Mouse (Mus musculus) cerebellum, adult 9-11 months (tissue): ENCODE data around the gene Smpd4.
"Not testable (repeated sequence)": the region's sequence is repeated elsewhere in the genome, so short reads cannot be mapped to it uniquely, and the experiment has no call there.

Source experiments
- DNase-seq: peaks from one replicate; pipeline ENCODE4 v3.0.0; 2022

Gene Smpd4

GRCm38 (mm10) chr16:17619198-17620105, at the start of gene Smpd4:
Smpd4 (plus strand) TSS chr16:17619354.
- peak; percentile 84 for DNase-seq

GRCm38 (mm10) chr16:17575870-17576824, 43.0 kb upstream of the Smpd4 start:
- DNase-seq, result peak; percentile 86

- DNase-seq, result no peak
Observed at GRCm38 (mm10) chr16:17576825-17577215, 42.3 kb upstream of the Smpd4 start.

GRCm38 (mm10) chr16:17583064-17583463, 36.1 kb upstream of the Smpd4 start, which contains the start of gene Slc7a4:
Slc7a4 (minus strand) TSS chr16:17583214.
- no peak for DNase-seq

- no peak for DNase-seq
Observed at GRCm38 (mm10) chr16:17584555-17584954, 34.6 kb upstream of the Smpd4 start.

- DNase-seq, result no peak
Observed at GRCm38 (mm10) chr16:17590731-17591130, 28.4 kb upstream of the Smpd4 start.

GRCm38 (mm10) chr16:17600944-17601562, 18.1 kb upstream of the Smpd4 start:
- DNase-seq, result no peak

GRCm38 (mm10) chr16:17604941-17605340, 14.2 kb upstream of the Smpd4 start:
- no peak for DNase-seq

- no peak for DNase-seq
Observed at GRCm38 (mm10) chr16:17605684-17606083, 13.5 kb upstream of the Smpd4 start.

GRCm38 (mm10) chr16:17611383-17611782, 7.8 kb upstream of the Smpd4 start:
- no peak for DNase-seq

- DNase-seq, result not testable (repeated sequence)
Observed at GRCm38 (mm10) chr16:17614740-17615139, 4.4 kb upstream of the Smpd4 start.

GRCm38 (mm10) chr16:17616212-17616611, 2.9 kb upstream of the Smpd4 start:
- DNase-seq, result no peak

GRCm38 (mm10) chr16:17617922-17618565, 1.1 kb upstream of the Smpd4 start:
- peak; percentile 64 for DNase-seq

- no peak for DNase-seq
Observed at GRCm38 (mm10) chr16:17621936-17622335, 2.8 kb downstream of the Smpd4 start.

GRCm38 (mm10) chr16:17625488-17626268, 6.5 kb downstream of the Smpd4 start:
- peak; percentile 41 for DNase-seq

- DNase-seq, result no peak
Observed at GRCm38 (mm10) chr16:17626269-17626555, 7.1 kb downstream of the Smpd4 start.

- DNase-seq, result no peak
Observed at GRCm38 (mm10) chr16:17632580-17632979, 13.4 kb downstream of the Smpd4 start.

- no peak for DNase-seq
Observed at GRCm38 (mm10) chr16:17633481-17634181, 14.5 kb downstream of the Smpd4 start.

- DNase-seq, result no peak
Observed at GRCm38 (mm10) chr16:17636904-17637303, 17.8 kb downstream of the Smpd4 start.

- no peak for DNase-seq
Observed at GRCm38 (mm10) chr16:17637610-17638009, 18.5 kb downstream of the Smpd4 start.

GRCm38 (mm10) chr16:17638036-17638628, 19.0 kb downstream of the Smpd4 start:
- DNase-seq, result peak; percentile 44
